Mouse (Mus musculus) spleen, adult 2 months (tissue): ENCODE results near the gene Megf11.

ENCODE experiments used
- CTCF ChIP-seq: fragments of 200-500 bp; IDR thresholded peaks from 2 replicates; pipeline ENCODE4 v1.5.1; 2011; ENCODE audit warnings: mild to moderate bottlenecking, inconsistent platforms; ENCODE audit not compliant: insufficient read depth, insufficient read length, insufficient replicate concordance; ENCODE audit errors: extremely low read depth
- POLR2A ChIP-seq: fragments of 200-500 bp; IDR thresholded peaks from 2 replicates; pipeline ENCODE4 v1.6.1; 2011; ENCODE audit warnings: low read depth, low read length, inconsistent platforms

- TF ChIP-seq CTCF (no peak), POLR2A (no peak)
Observed at GRCm38 (mm10) chr9:64339361-64339760, 46.1 kb upstream of the Megf11 start.
